ENCODE assay signal across 11 mouse cellular contexts in the genomic region with DNA sequence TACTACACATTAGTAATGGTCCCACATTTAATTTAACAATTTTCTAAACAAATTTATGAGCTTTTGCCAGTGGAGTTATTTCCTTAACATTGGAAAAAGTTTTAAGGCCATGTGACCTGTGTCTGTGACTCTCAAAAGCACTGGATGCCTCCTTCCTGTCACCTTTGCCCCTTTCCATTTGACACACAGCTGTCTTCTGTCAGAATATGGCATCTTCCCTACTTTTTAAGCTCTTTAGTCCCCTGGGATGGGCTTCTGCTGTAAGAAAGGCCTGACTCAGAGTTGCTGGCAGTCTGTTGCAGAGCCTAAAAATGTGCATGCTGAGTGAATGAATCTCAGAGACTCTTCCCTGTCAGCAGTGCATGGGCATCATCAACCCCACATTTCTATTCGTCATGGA.
DNase-seq lines count a peak whose midpoint lies in the region; ATAC-seq and TF ChIP-seq lines count a peak whose summit lies in the region.
"Had no signal": no experiment of that assay in that cellular context is flagged by ENCODE, and none has a peak within 500 bp of the region (broad histone marks: within the 10 kb centered on the region; RNA-seq: fewer than 3 reads in every experiment).

No protein-coding gene starts in this region.

- no peak for TF ChIP-seq CTCF in C2C12 (IDR thresholded peaks at IDR 0.05; ENCODE audit: control insufficient read depth, insufficient read depth, insufficient read length)
- no peak for TF ChIP-seq CTCF in lung, embryonic 14.5 days (IDR thresholded peaks at IDR 0.05; ENCODE audit: low read depth)

- WGBS in lung, embryonic 14.5 days: 37% methylated on average over 1 of the region's 1 CpGs
- WGBS in hindbrain, embryonic 11.5 days: 74% methylated on average over 1 of the region's 1 CpGs
- 76% methylated on average over 1 of the region's 1 CpGs for WGBS in forebrain, embryonic 10.5 days

- no peaks in the 10 kb centered on the region for H3K36me3 ChIP-seq in C2C12 (ENCODE audit: control insufficient read depth, insufficient read depth)
- H3K36me3 ChIP-seq in lung, embryonic 14.5 days (ENCODE audit: insufficient read depth): no peaks in the 10 kb centered on the region
- no peaks in the 10 kb centered on the region for H3K36me3 ChIP-seq in hindbrain, embryonic 11.5 days (ENCODE audit: control insufficient read depth, insufficient read depth, low read length)
- H3K36me3 ChIP-seq in forebrain, embryonic 10.5 days (replicated peaks): no peaks in the 10 kb centered on the region
- H3K36me3 ChIP-seq: embryonic facial prominence, embryonic 15.5 days; liver, embryonic 13.5 days; neural tube, embryonic 12.5 days had no signal

- peak; percentile 83 for ATAC-seq in lung, embryonic 14.5 days (ENCODE audit: insufficient read depth)
- no peak for ATAC-seq in hindbrain, embryonic 11.5 days (ENCODE audit: low FRiP score)
- no peak for ATAC-seq in erythroblast, adult 5-6 weeks (replicated peaks; ENCODE audit: low FRiP score, poor library complexity, severe bottlenecking)

- H3K4me1 ChIP-seq in lung, embryonic 14.5 days (ENCODE audit: insufficient read depth): no peaks in the 10 kb centered on the region; the same call in 1 of the 2 replicates
- no peaks in the 10 kb centered on the region for H3K4me1 ChIP-seq in hindbrain, embryonic 11.5 days (replicated peaks; ENCODE audit: control insufficient read depth, insufficient read depth, low read length)
- H3K4me1 ChIP-seq in forebrain, embryonic 10.5 days: no peaks in the 10 kb centered on the region
- H3K4me1 ChIP-seq: embryonic facial prominence, embryonic 15.5 days; liver, embryonic 13.5 days; neural tube, embryonic 12.5 days had no signal

- H3K79me2 ChIP-seq in C2C12 (ENCODE audit: control insufficient read depth, insufficient read depth): no peaks in the 10 kb centered on the region

- H3K79me3 ChIP-seq in C2C12 (ENCODE audit: low read depth): no peaks in the 10 kb centered on the region

- H3K4me3 ChIP-seq in C2C12 (ENCODE audit: insufficient read depth, poor library complexity, severe bottlenecking): no peak overlapping the region
- no peak overlapping the region for H3K4me3 ChIP-seq in lung, embryonic 14.5 days (ENCODE audit: low read depth, low read length)
- H3K4me3 ChIP-seq in hindbrain, embryonic 11.5 days (ENCODE audit: low read depth, low read length): no peak overlapping the region
- no peak overlapping the region for H3K4me3 ChIP-seq in forebrain, embryonic 10.5 days
- H3K4me3 ChIP-seq: embryonic facial prominence, embryonic 15.5 days; liver, embryonic 13.5 days; neural tube, embryonic 12.5 days had no signal

- intact Hi-C loops in heart, postnatal 10 days (cut with DNase I): loop anchor here (2.0 kb wide), 1 partner anchor 63 kb away; a partner anchor contains a TSS

- H3K27me3 ChIP-seq in C2C12 (ENCODE audit: control insufficient read depth, insufficient read depth, insufficient read length): no peaks in the 10 kb centered on the region
- no peaks in the 10 kb centered on the region for H3K27me3 ChIP-seq in lung, embryonic 14.5 days (ENCODE audit: insufficient read depth, low read length)
- H3K27me3 ChIP-seq in hindbrain, embryonic 11.5 days (ENCODE audit: control insufficient read depth, insufficient read depth, low read length): no peaks in the 10 kb centered on the region
- no peaks in the 10 kb centered on the region for H3K27me3 ChIP-seq in forebrain, embryonic 10.5 days (ENCODE audit: poor library complexity, severe bottlenecking)
- H3K27me3 ChIP-seq: embryonic facial prominence, embryonic 15.5 days; liver, embryonic 13.5 days; neural tube, embryonic 12.5 days had no signal

- no peak overlapping the region for H3K4me2 ChIP-seq in lung, embryonic 14.5 days
- no peak overlapping the region for H3K4me2 ChIP-seq in hindbrain, embryonic 11.5 days (replicated peaks; ENCODE audit: low read depth, low read length)
- H3K4me2 ChIP-seq: embryonic facial prominence, embryonic 15.5 days; liver, embryonic 13.5 days; neural tube, embryonic 12.5 days had no signal

- H3K27ac ChIP-seq in lung, embryonic 14.5 days (ENCODE audit: low read depth): peak overlapping the region; percentile 50; the same call in 1 of the 2 replicates
- H3K27ac ChIP-seq in hindbrain, embryonic 11.5 days (ENCODE audit: low read depth, low read length): no peak overlapping the region
- no peak overlapping the region for H3K27ac ChIP-seq in forebrain, embryonic 10.5 days
- H3K27ac ChIP-seq: embryonic facial prominence, embryonic 15.5 days; liver, embryonic 13.5 days; neural tube, embryonic 12.5 days had no signal

- DNase-seq in embryo, embryonic 11 days: peak; percentile 47
- peak; percentile 71 to 77 for DNase-seq in heart, postnatal 10 days
- peak; percentile 87 for DNase-seq in lung, embryonic 14.5 days
- DNase-seq in hindbrain, embryonic 11.5 days (ENCODE audit: low spot score): no peak
- DNase-seq in layer of hippocampus, adult 9-10 months (ENCODE audit: low spot score): no peak
- DNase-seq in forebrain, embryonic 10.5 days (ENCODE audit: extremely low spot score, low spot score): no peak
- DNase-seq: liver, embryonic 13.5 days had no signal

- no peaks in the 10 kb centered on the region for H3K9me3 ChIP-seq in lung, embryonic 14.5 days (ENCODE audit: low read depth, low read length)
- H3K9me3 ChIP-seq in hindbrain, embryonic 11.5 days (ENCODE audit: control insufficient read depth, low read length): no peaks in the 10 kb centered on the region
- H3K9me3 ChIP-seq in forebrain, embryonic 10.5 days: no peaks in the 10 kb centered on the region
- H3K9me3 ChIP-seq: embryonic facial prominence, embryonic 15.5 days; liver, embryonic 13.5 days; neural tube, embryonic 12.5 days had no signal

- H3ac ChIP-seq in C2C12 (ENCODE audit: control insufficient read depth, insufficient read length, low read depth): no peak overlapping the region

- no peak overlapping the region for H3K9ac ChIP-seq in lung, embryonic 14.5 days
- no peak overlapping the region for H3K9ac ChIP-seq in hindbrain, embryonic 11.5 days (ENCODE audit: low read depth, low read length)
- H3K9ac ChIP-seq: embryonic facial prominence, embryonic 15.5 days; liver, embryonic 13.5 days; neural tube, embryonic 12.5 days had no signal

TF ChIP-seq in C2C12, 6 proteins besides CTCF, POLR2A, EP300 and RAD21:
- no peak for TF ChIP-seq CEBPB (IDR thresholded peaks at IDR 0.05; ENCODE audit: low read depth)
- TF ChIP-seq FOSL1 (IDR thresholded peaks at IDR 0.05; ENCODE audit: insufficient read depth, low read length, poor library complexity, severe bottlenecking): no peak
- TF ChIP-seq MYOD1 (IDR thresholded peaks at IDR 0.05; ENCODE audit: control insufficient read depth, insufficient read length, low read depth): peak; percentile 24
- no peak for TF ChIP-seq MAX (IDR thresholded peaks at IDR 0.05)
- TF ChIP-seq USF1 (IDR thresholded peaks at IDR 0.05; ENCODE audit: low read depth): peak; percentile 76
- TF ChIP-seq MYOG (IDR thresholded peaks at IDR 0.05; ENCODE audit: control insufficient read depth, extremely low read depth, insufficient read length): no peak

Comparison
In these comparisons a context has a peak if more than half of its experiments do, and no peak if none do; other contexts are left out.
1. DNase-seq: peak in embryo, embryonic 11 days (single experiment), heart, postnatal 10 days (2 of 2) and lung, embryonic 14.5 days (single experiment); none in hindbrain, embryonic 11.5 days (single experiment), layer of hippocampus, adult 9-10 months (single experiment) and forebrain, embryonic 10.5 days (single experiment).